Comparison of ENCODE assay signal across 18 mouse cellular contexts in the genomic region with DNA sequence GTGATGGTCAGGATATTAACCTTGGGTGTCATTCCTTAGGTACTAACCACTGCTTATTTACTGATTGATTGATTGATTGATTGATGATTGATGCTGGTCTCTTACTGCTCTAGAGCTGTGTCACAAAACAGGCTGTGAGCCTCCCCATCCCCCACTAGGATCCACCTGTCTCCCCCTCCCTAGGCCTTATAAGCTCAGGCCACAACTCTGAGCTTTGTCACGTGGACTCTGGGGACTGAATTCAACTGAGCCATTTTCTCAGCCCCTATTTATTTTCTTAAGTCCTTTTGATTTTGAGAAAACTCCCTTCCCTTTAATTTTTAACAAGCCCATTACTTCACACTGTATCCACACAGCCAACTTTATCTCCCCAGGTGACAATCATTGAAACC.
"Had no signal": no experiment of that assay in that cellular context is flagged by ENCODE, and none has a peak within 500 bp of the region (broad histone marks: within the 10 kb centered on the region; RNA-seq: fewer than 3 reads in every experiment).

No protein-coding gene starts in this region.

- H3K27me3 ChIP-seq: limb, embryonic 12.5 days; limb, embryonic 15.5 days; lung, embryonic 15.5 days; midbrain, embryonic 12.5 days; midbrain, embryonic 15.5 days; neural tube, embryonic 12.5 days; neural tube, embryonic 15.5 days had no signal

- DNase-seq: kidney, postnatal 4 days; left cerebral cortex, postnatal 4 days; lung, postnatal 14 days; lung, postnatal 4 days; right cerebral cortex, adult 18-20 months; right cerebral cortex, postnatal 14 days; right cerebral cortex, postnatal 4 days; thymus, adult 2 months; thymus, postnatal 14 days; thymus, postnatal 4 days had no signal

- ATAC-seq: midbrain, embryonic 15.5 days had no signal

- H3K9me3 ChIP-seq: limb, embryonic 15.5 days; lung, embryonic 15.5 days; midbrain, embryonic 12.5 days; midbrain, embryonic 15.5 days; neural tube, embryonic 12.5 days; neural tube, embryonic 15.5 days had no signal

- H3K27ac ChIP-seq: limb, embryonic 12.5 days; limb, embryonic 15.5 days; lung, embryonic 15.5 days; midbrain, embryonic 12.5 days; midbrain, embryonic 15.5 days; neural tube, embryonic 12.5 days; neural tube, embryonic 15.5 days; stomach, postnatal 0 days had no signal

- H3K4me2 ChIP-seq: limb, embryonic 12.5 days; limb, embryonic 15.5 days; lung, embryonic 15.5 days; midbrain, embryonic 12.5 days; midbrain, embryonic 15.5 days; neural tube, embryonic 12.5 days; neural tube, embryonic 15.5 days had no signal

- H3K36me3 ChIP-seq: limb, embryonic 12.5 days; midbrain, embryonic 15.5 days; neural tube, embryonic 12.5 days; neural tube, embryonic 15.5 days had no signal

- H3K9ac ChIP-seq: limb, embryonic 12.5 days; limb, embryonic 15.5 days; lung, embryonic 15.5 days; midbrain, embryonic 12.5 days; midbrain, embryonic 15.5 days; neural tube, embryonic 12.5 days; neural tube, embryonic 15.5 days had no signal

- H3K4me3 ChIP-seq: limb, embryonic 12.5 days; limb, embryonic 15.5 days; lung, embryonic 15.5 days; midbrain, embryonic 12.5 days; midbrain, embryonic 15.5 days; neural tube, embryonic 12.5 days; neural tube, embryonic 15.5 days had no signal

- H3K4me1 ChIP-seq: limb, embryonic 15.5 days; lung, embryonic 15.5 days; midbrain, embryonic 12.5 days; midbrain, embryonic 15.5 days; neural tube, embryonic 12.5 days; neural tube, embryonic 15.5 days had no signal
